Mouse (Mus musculus) lung, postnatal 0 days (tissue): ENCODE results near the gene Zan. TPM values are rescaled to one million over a fixed set of nuclear protein-coding genes. Genes with fewer than 3 reads are reported as not detected.

Experiments used
- ATAC-seq: fragments of 200-750 bp; cut with Nextera tagmentation; 2 replicates; pipeline ENCODE4 v1.8.0; 2017; ENCODE audit warnings: moderate library complexity
- DNase-seq: peaks from one replicate; pipeline ENCODE4 v3.0.0-alpha.2; 2016; ENCODE audit warnings: low spot score
- H3K27ac ChIP-seq: fragments of 300-500 bp; sonication (generic); 2 replicates; pipeline ENCODE4 v1.5.1; 2014; ENCODE audit warnings: antibody characterized with exemption, mild to moderate bottlenecking, low read length, mixed read lengths
- H3K27me3 ChIP-seq: fragments of 300-500 bp; sonication (generic); replicated peaks from 2 replicates; pipeline ENCODE4 v1.6.1; 2014; ENCODE audit warnings: low read length, mixed read lengths; ENCODE audit not compliant: insufficient read depth
- H3K36me3 ChIP-seq: fragments of 300-500 bp; sonication (generic); 2 replicates; pipeline ENCODE4 v1.6.1; 2014; ENCODE audit warnings: low read length, mixed read lengths; ENCODE audit not compliant: insufficient read depth
- H3K4me1 ChIP-seq: fragments of 300-500 bp; sonication (generic); 2 replicates; pipeline ENCODE4 v1.6.1; 2014; ENCODE audit warnings: antibody characterized with exemption, low read depth, low read length, mixed read lengths; ENCODE audit not compliant: insufficient read depth
- H3K4me2 ChIP-seq: fragments of 300-500 bp; sonication (generic); replicated peaks from 2 replicates; pipeline ENCODE4 v1.6.1; 2014; ENCODE audit warnings: low read depth, mild to moderate bottlenecking, low read length, moderate library complexity, mixed read lengths
- H3K4me3 ChIP-seq: fragments of 300-500 bp; sonication (generic); 2 replicates; pipeline ENCODE4 v1.5.1; 2014; ENCODE audit warnings: low read depth, low read length
- H3K9ac ChIP-seq: fragments of 300-500 bp; sonication (generic); replicated peaks from 2 replicates; pipeline ENCODE4 v1.6.1; 2014; ENCODE audit warnings: low read depth, mild to moderate bottlenecking
- H3K9me3 ChIP-seq: fragments of 300-500 bp; sonication (generic); 2 replicates; pipeline ENCODE4 v1.6.1; 2016; ENCODE audit warnings: low read length, mixed read lengths
- CTCF ChIP-seq: IDR thresholded peaks from 2 replicates; pipeline ENCODE4 v1.5.1; 2016; ENCODE audit warnings: antibody characterized with exemption, mild to moderate bottlenecking
- EP300 ChIP-seq: IDR thresholded peaks from 2 replicates; pipeline ENCODE4 v1.6.1; 2016; ENCODE audit warnings: antibody characterized with exemption, mild to moderate bottlenecking, control low read depth
- WGBS: fragments of 180-500 bp; shearing (Covaris S2); extraction: QIAGEN DNeasy Blood & Tissue Kit; methylation state at CpG from one replicate; pipeline ENCODE4 v1.1.7; 2014; 5-methylcytosine and 5-hydroxymethylcytosine counted together
- polyA plus RNA-seq: library from polyadenylated mRNA; unstranded; fragments of >200 nt; fragmentation: Nextera tagmentation; extraction: Ambion mirVana; gene quantifications from 2 replicates; pipeline ENCODE4 v1.2.1, GENCODE M21; 2015

The Zan gene
- polyA plus RNA-seq, 1 experiment from 2014 or later: 0.11 TPM

DNA sequence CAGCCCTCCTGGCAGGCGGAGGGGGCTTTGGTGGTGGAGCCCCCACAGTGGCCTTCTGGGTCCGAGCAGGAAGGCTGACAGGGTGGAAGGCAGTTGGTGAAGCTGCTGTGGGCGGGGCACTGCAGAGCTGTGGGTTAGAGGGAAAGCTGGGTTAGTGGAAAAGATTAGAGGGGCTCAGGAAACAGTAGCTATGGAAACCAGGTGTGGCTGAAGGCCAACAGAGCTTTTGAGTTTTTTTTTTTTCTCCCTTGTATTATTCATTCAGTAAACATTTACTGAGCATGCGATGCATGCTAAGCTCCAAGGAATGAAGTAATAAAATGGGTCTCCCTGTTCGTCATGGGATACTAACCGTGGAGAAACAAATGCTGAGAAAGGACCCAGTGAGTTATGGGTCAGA, 51.2 kb downstream of the Zan start:
- TF ChIP-seq CTCF: no peak
- no peak for TF ChIP-seq EP300
- Histone ChIP-seq H3K27ac (no peak overlapping the region), H3K36me3 (no peaks in the 10 kb centered on the region), H3K9ac (no peak overlapping the region), H3K27me3 (no peaks in the 10 kb centered on the region), H3K4me2 (no peak overlapping the region), H3K4me3 (no peak overlapping the region), H3K9me3 (no peaks in the 10 kb centered on the region), H3K4me1 (no peaks in the 10 kb centered on the region)
- ATAC-seq: no peak
- 37% methylated on average over 6 of the region's 6 CpGs for WGBS
- DNase-seq: peak; percentile 49

DNA sequence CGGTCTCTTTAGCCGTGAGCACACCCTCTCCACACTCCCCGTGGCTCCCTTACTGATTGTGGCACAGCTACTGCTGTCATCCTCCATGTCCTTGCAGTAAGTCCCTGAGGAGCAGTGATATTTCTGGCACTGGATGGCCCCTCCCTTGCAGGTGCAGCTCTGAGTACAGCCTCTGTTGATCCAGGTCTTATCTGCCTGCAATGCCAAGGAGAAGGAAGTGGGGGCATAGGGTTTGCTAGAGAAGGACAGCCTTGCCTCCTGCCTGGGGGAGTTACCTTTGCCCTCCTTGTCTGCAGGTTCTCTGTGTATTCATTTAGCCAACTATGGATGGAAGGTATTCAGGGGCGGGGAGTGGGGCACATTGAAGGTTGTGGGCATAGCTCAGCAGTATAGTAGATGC, 57.0 kb downstream of the Zan start:
- H3K27ac ChIP-seq: no peak overlapping the region
- no peaks in the 10 kb centered on the region for H3K27me3 ChIP-seq
- 53% methylated on average over 4 of the region's 4 CpGs for WGBS

DNA sequence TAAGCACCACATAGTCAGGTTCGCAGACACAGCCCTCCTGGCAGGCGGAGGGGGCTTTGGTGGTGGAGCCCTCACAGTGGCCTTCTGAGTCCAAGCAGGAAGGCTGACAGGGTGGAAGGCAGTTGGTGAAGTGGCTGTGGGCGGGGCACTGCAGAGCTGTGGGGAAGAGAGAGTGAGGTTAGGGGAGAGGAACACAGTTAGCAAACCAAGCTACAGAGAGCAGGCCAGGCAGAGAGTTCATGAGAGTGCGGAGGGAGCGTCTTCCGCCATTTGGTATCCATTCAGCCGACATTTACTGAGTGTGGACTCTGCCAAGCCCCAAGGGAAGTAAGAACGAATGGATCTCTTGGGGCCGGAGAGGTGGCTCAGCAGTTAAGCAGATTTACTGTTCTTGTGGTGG, 57.8 kb downstream of the Zan start:
- Histone ChIP-seq H3K4me2 (no peak overlapping the region), H3K9ac (no peak overlapping the region), H3K27me3 (no peaks in the 10 kb centered on the region), H3K9me3 (no peaks in the 10 kb centered on the region), H3K36me3 (no peaks in the 10 kb centered on the region), H3K4me1 (peaks cover 3% of the 10 kb centered on the region; the same call in 1 of the 2 replicates), H3K27ac (no peak overlapping the region), H3K4me3 (no peak overlapping the region)
- 36% methylated on average over 9 of the region's 9 CpGs for WGBS
- ATAC-seq (peak; percentile 62), DNase-seq (peak; percentile 48)
- TF ChIP-seq EP300 (no peak), CTCF (no peak)

More for the DNA sequence above, 57.0 kb downstream of the Zan start:
- no peak overlapping the region for H3K4me2 ChIP-seq
- no peaks in the 10 kb centered on the region for H3K9me3 ChIP-seq
- no peak overlapping the region for H3K9ac ChIP-seq
- ATAC-seq (peak; percentile 16; the same call in 1 of the 2 replicates), DNase-seq (no peak)
- no peak for TF ChIP-seq CTCF
- no peak for TF ChIP-seq EP300
- peaks cover 3% of the 10 kb centered on the region; the same call in 1 of the 2 replicates for H3K4me1 ChIP-seq
- no peaks in the 10 kb centered on the region for H3K36me3 ChIP-seq
- no peak overlapping the region for H3K4me3 ChIP-seq

DNA sequence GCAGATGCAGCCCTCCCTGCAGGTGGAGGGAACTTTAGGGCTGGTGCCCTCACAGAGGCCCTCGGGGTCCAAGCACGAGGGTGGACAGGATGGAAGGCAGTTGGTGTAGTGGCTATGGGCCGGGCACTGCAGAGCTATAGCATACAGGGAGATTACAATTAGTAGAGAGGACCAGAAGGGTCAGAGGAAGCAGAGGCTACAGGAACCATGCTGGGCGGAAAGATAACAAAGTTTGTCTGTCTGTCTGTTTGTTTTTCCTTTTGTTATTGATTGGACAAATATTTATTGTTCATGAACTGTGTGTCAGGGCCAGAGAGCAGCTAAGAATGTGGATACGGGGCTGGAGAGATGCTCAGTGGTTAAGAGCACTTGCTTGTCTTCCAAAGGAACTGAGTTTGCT, 62.6 kb downstream of the Zan start:
- no peak overlapping the region for H3K27ac ChIP-seq
- no peaks in the 10 kb centered on the region for H3K9me3 ChIP-seq
- ATAC-seq: no peak
- H3K36me3 ChIP-seq: no peaks in the 10 kb centered on the region
- no peak overlapping the region for H3K4me3 ChIP-seq
- peaks cover 3% of the 10 kb centered on the region; the same call in 1 of the 2 replicates for H3K4me1 ChIP-seq
- no peak overlapping the region for H3K4me2 ChIP-seq
- TF ChIP-seq CTCF (no peak), EP300 (no peak)
- WGBS: 22% methylated on average over 5 of the region's 5 CpGs
- no peak overlapping the region for H3K9ac ChIP-seq
- DNase-seq: no peak
- H3K27me3 ChIP-seq: no peaks in the 10 kb centered on the region

DNA sequence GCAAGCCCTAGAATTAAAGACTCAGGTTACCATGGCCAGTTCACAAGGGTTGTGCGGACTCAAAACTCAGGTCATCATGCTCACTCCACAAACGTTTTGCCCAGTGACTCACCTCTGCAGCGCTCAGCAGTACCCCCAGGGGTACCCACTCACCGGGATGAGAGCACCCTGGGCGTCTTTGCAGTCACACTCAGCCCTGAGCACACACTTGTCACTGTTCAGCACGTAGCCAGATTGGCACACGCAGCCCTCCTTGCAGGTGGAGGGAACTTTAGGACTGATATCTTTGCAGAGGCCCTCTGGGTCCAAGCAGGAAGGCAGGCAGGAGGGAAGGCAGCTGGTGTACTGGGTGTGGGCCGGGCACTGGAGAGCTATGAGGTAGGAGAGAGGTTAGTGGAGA, 65.6 kb downstream of the Zan start:
- H3K9me3 ChIP-seq: no peaks in the 10 kb centered on the region
- TF ChIP-seq CTCF: no peak
- TF ChIP-seq EP300: peak; percentile 37; the same call in 1 of the 2 replicates
- no peak overlapping the region for H3K4me3 ChIP-seq
- H3K27ac ChIP-seq: no peak overlapping the region
- DNase-seq (peak; percentile 69), ATAC-seq (peak; percentile 92)
- no peak overlapping the region for H3K4me2 ChIP-seq
- H3K4me1 ChIP-seq: no peaks in the 10 kb centered on the region
- no peaks in the 10 kb centered on the region for H3K27me3 ChIP-seq
- 43% methylated on average over 8 of the region's 8 CpGs for WGBS
- no peak overlapping the region for H3K9ac ChIP-seq
- no peaks in the 10 kb centered on the region for H3K36me3 ChIP-seq

DNA sequence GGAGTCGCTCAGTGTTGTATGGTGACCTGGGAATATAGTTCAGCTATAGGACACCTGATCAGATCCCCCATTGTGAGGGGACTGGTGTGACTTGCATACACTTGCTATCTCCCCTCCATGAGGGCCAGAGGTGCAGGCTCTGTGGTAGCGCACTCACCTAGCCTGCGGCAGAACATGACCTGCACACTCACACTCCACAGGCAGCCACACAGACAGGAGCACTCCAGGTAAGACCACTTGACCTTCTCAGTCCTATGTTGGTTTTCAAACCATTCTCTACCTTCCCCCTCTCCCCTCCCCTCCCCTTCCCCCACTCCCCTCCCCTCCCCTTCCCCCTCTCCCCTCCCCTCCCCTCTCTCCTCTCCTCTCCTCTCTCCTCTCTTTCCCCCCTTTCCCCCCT, 66.3 kb downstream of the Zan start:
- no peaks in the 10 kb centered on the region for H3K9me3 ChIP-seq
- no peak overlapping the region for H3K27ac ChIP-seq
- H3K4me2 ChIP-seq: no peak overlapping the region
- WGBS: 64% methylated on average over 3 of the region's 3 CpGs
- no peak overlapping the region for H3K4me3 ChIP-seq
- H3K9ac ChIP-seq: no peak overlapping the region
- no peaks in the 10 kb centered on the region for H3K27me3 ChIP-seq
- no peaks in the 10 kb centered on the region for H3K36me3 ChIP-seq
- DNase-seq (peak; percentile 38), ATAC-seq (peak; percentile 65)
- H3K4me1 ChIP-seq: no peaks in the 10 kb centered on the region
- TF ChIP-seq CTCF (no peak), EP300 (no peak)

DNA sequence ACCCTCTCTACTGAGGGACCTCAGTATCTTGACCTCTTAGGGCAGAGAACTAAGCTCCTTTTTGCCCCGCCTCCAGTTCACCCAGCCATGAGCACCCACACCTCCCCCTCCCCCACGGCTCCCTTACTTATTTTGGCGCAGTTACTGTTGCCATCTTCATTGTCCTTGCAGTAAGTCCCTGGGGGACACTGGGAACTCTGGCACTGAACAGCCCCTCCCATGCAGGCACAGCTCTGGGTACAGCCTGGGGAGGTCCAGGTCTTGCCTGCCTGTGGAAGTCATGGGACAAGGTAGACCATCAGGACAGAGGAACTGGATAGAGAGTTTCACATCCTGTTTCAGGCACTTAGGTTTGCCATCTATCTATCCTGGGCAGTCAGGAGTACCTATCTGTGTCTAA, 66.8 kb downstream of the Zan start:
- no peak overlapping the region for H3K9ac ChIP-seq
- no peaks in the 10 kb centered on the region for H3K36me3 ChIP-seq
- no peak overlapping the region for H3K4me2 ChIP-seq
- no peaks in the 10 kb centered on the region for H3K4me1 ChIP-seq
- no peak overlapping the region for H3K4me3 ChIP-seq
- ATAC-seq: no peak
- 63% methylated on average over 3 of the region's 3 CpGs for WGBS
- H3K27me3 ChIP-seq: no peaks in the 10 kb centered on the region
- DNase-seq: no peak
- H3K9me3 ChIP-seq: no peaks in the 10 kb centered on the region
- H3K27ac ChIP-seq: no peak overlapping the region
- no peak for TF ChIP-seq EP300
- no peak for TF ChIP-seq CTCF
